Mouse (Mus musculus): ENCODE measurements at regions not wholly inside any gene's neighbourhood (a gene's known extent, or its start where the extent isn't known, plus 50 kb on each side); places are given as distances from the start of the nearest gene placed in this dataset.
"Not testable (repeated sequence)": the region's sequence is repeated elsewhere in the genome, so short reads cannot be mapped to it uniquely, and the experiment has no call there.

GRCm38 (mm10) chr2:17896036-17896435, 100.7 kb downstream of the H2al2a start:
- DNase-seq (ENCODE audit: low spot score in 2 of 2), result no peak

GRCm38 (mm10) chr2:17892661-17893060, 104.1 kb downstream of the H2al2a start:
- DNase-seq (ENCODE audit: low spot score in 2 of 2), result not testable (repeated sequence)

GRCm38 (mm10) chr2:17887699-17888098, 109.1 kb downstream of the H2al2a start:
- DNase-seq (ENCODE audit: low spot score in 2 of 2), result peak in 1 of 2 experiments; percentile 17

- no peak for DNase-seq (ENCODE audit: low spot score in 2 of 2)
Measured at GRCm38 (mm10) chr2:17882389-17882788, 114.4 kb downstream of the H2al2a start.

GRCm38 (mm10) chr2:17880800-17881717, 115.7 kb downstream of the H2al2a start:
- peak; percentile 11 to 13 for DNase-seq (ENCODE audit: low spot score in 2 of 2)

GRCm38 (mm10) chr2:17877901-17878300, 118.9 kb downstream of the H2al2a start:
- DNase-seq (ENCODE audit: low spot score in 2 of 2), result no peak

GRCm38 (mm10) chr2:17876942-17877341, 119.8 kb downstream of the H2al2a start:
- no peak for DNase-seq (ENCODE audit: low spot score in 2 of 2)

- no peak for DNase-seq (ENCODE audit: low spot score in 2 of 2)
Measured at GRCm38 (mm10) chr2:17876155-17876554, 120.6 kb downstream of the H2al2a start.

GRCm38 (mm10) chr2:17870562-17870961, 126.2 kb downstream of the H2al2a start:
- no peak for DNase-seq (ENCODE audit: low spot score in 2 of 2)

- DNase-seq (ENCODE audit: low spot score in 2 of 2), result no peak
Measured at GRCm38 (mm10) chr2:17868145-17868544, 128.6 kb downstream of the H2al2a start.

GRCm38 (mm10) chr2:17867341-17867740, 129.4 kb downstream of the H2al2a start:
- DNase-seq (ENCODE audit: low spot score in 2 of 2), result no peak

GRCm38 (mm10) chr2:17861765-17862495, 130.7 kb upstream of the Nebl start:
- DNase-seq (ENCODE audit: low spot score in 2 of 2), result no peak

GRCm38 (mm10) chr2:17860922-17861559, 129.8 kb upstream of the Nebl start:
- no peak for DNase-seq (ENCODE audit: low spot score in 2 of 2)

- DNase-seq (ENCODE audit: low spot score in 2 of 2), result no peak
Measured at GRCm38 (mm10) chr2:17859234-17859633, 128.0 kb upstream of the Nebl start.

GRCm38 (mm10) chr2:17858326-17858725, 127.1 kb upstream of the Nebl start:
- peak in 1 of 2 experiments; percentile 38 for DNase-seq (ENCODE audit: low spot score in 2 of 2)

- DNase-seq (ENCODE audit: low spot score in 2 of 2), result no peak
Measured at GRCm38 (mm10) chr2:17855566-17856264, 124.5 kb upstream of the Nebl start.

- no peak for DNase-seq (ENCODE audit: low spot score in 2 of 2)
Measured at GRCm38 (mm10) chr2:17854088-17854487, 122.8 kb upstream of the Nebl start.

- no peak for DNase-seq (ENCODE audit: low spot score in 2 of 2)
Measured at GRCm38 (mm10) chr2:17853500-17854011, 122.3 kb upstream of the Nebl start.

GRCm38 (mm10) chr2:17852740-17853499, 121.7 kb upstream of the Nebl start:
- no peak for DNase-seq (ENCODE audit: low spot score in 2 of 2)

- no peak for DNase-seq (ENCODE audit: low spot score in 2 of 2)
Measured at GRCm38 (mm10) chr2:17850741-17851140, 119.5 kb upstream of the Nebl start.

GRCm38 (mm10) chr2:17849267-17849666, 118.0 kb upstream of the Nebl start:
- no peak for DNase-seq (ENCODE audit: low spot score in 2 of 2)

Measured in heart, adult 9 months (tissue).